Mouse (Mus musculus): Measurements from ENCODE around the gene Ece1. TPM values are rescaled to one million over a fixed set of nuclear protein-coding genes. Genes with fewer than 3 reads are reported as not detected.
A peak's percentile ranks its signal among the peaks of the same experiment; 100 is the strongest.

Gene Ece1
- polyA plus RNA-seq, 2 experiments from 2014 or later, result 17.2 to 18.6 TPM

DNA sequence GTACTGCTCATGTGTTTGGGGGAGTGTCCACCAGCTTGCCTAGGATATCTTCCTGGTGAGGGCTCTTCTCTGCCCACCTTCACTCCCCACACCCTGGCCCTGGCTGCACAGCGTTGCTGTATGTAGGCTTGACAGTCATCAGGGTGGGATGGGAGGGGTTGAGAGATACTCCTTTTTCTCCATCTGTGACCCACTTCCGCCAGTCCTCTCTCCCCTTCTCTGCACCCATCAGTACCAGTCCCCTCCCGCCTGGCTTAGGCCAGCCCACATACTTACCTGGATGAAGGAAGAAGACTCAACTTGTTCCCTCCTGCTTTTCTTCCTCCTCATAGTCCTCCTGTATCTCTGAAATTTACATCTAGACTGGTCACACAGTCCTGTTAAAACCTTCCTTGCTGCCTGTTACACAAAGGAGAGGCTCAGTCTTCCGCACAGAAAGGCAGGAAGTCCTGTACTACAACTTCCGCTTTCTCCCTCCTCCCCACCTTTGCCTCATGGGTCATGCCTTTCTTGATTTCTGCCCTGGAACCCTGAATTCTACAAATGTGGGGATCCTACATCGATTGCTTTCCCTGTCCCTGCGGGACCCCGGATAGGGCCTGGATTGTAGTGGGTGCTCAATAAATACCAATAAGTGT is 21.6 kb downstream of the Ece1 start:
- peak; percentile 71 for ATAC-seq

DNA sequence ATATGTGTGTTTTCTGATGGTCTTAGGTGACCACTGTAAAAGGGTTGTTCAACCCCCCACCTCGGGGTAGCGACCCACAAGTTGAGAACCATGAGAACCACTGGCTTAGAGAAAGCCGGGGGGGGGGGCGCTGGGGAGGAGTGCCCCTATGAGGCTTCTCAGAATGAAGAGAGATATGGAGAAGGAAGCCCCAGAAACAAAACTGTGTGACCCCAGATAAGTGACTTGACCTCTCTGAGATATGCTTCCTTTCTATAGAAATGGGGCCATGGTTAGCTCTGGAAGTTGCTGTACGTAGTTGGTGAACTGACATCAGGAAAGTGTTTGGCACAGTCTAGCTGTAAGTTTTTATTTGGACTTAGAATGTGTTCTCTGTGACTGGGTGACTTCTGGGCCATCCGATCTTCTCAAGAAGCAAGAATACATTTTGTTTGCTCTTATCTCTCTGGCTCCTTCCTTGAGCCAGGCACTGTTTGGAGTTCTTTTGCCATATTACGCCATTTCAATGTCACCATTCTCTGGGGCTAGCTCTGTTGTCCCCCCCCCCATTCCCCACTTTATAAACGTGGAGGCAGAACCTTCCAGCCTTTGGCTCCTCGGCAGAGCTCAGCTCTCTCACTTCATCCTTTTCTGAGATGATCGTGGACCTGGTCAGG is 25.4 kb downstream of the Ece1 start:
- ATAC-seq, result no peak

DNA sequence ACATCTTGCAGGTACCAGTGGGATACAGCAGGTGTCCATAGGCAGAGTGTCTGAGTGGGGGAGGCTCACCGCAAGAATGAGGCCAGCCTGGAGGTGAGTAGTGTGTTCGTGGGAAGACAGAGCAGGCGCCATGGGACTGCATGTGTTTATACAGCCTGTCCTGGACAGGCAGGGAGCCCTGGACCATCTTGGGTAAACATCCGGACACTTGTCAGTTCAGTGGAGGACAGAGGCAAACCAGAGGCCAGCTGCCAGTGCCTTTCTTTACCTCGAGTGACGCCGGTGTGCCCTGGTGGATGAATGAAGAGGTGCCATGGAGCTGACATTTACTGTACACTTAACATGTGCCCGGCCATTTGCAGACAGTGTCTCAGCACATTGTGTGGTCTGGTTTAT is 26.0 kb downstream of the Ece1 start:
- ATAC-seq, result no peak

DNA sequence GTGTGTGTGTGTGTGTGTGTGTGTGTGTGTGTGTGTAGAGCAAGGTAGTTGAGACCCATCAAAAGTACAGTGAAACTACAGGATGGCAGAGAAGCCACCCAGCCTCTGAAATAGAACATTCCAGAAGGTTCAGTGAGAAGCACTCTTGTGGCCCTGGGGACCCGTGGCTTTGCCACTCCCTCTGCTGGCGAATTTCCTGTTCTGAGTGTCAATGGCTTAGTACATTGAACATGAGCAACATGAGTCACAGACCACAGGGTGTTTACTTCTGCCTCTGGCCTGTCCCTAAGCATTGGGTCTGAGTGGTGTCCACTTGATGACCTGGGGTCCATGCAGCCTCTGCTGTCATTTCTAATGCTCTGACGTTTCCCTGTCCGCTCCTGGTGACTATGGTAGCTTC is 28.6 kb downstream of the Ece1 start:
- ATAC-seq, result peak; percentile 61

DNA sequence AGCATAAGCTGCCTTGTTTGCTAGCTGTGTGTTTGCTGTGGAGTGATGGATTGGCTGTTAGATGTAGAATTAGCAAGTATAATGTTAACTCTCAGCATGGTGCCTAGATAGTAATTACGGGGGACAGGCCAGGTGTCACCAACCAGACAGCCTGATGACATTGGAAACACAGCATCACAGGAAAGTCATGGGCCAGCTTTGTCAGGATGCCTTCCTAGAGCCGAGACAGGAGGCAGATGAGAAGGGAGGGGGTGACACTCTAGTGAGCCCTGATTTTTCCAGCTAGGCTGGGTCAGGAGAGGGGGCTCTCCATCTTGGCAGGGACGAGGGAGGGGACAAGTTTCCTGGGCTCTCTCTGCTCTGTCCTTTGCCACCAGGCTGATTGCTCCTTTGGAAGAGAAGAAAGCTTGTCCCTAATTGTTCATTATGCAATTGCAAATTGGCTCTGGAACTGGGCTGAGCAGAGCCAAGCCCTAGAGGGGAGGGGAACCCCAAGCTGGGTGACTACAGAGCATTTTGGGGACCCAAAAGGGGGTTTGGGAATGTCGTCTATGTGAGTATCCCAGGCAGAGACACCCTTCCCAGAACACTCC is 29.6 kb downstream of the Ece1 start:
- ATAC-seq, result no peak

DNA sequence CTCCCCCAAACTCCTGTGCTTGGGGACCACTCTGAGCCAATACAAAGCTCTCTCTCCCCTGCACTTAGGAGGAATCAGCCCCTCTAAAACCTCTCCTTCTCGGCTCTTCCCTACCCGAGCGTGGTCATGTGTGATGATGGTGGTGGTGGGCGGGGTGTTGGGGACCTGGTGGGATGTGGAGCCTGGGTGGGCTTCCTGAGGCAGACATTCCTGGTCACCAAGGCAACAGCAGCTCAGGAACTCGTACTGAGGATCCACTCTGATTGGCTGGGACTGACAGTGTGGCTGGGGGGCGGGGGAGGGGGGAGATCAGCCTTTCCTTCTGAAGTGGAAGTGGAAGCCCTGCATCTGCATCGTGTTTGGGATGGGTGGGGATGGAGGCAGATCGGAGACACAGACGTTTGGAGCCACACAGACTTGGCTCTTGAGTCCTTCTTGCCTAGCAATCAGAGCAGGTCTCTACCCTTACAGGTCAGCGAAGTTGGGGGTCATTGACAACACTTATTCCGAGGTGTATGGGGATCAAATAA is 30.7 kb downstream of the Ece1 start:
- ATAC-seq, result no peak

DNA sequence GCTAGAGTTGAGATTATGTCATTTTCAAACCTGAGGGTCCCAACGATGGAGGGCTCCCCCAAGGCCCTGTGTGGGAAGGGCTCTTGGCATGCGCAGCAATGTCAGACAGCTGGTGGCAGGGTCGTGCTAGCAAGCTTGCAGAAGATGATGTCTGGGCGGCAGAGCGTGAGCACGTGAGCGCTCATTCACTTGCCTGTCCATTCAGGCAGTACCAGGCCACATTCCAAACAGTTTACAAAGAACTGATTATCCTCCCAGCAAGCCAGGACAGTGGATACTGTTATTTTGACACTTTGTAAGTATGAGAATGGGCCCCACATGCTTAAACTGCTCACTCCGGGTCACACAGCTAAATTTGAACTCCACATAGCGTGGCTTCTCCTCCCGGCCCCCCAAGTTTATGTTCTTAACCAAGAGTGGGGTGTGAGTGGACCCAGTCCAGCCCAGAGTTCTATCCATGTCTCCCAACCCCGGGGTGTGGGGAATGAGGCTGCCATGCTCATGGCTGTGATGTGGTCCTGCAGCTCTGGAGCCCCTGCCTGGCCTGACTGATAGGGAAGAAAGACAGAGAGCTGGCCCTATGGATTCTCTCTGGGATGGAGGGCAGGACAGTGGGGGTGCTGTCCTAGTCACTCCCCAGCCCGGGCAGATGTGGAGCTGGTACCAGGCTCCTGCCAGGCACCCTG is 34.7 kb downstream of the Ece1 start:
- ATAC-seq, result no peak

DNA sequence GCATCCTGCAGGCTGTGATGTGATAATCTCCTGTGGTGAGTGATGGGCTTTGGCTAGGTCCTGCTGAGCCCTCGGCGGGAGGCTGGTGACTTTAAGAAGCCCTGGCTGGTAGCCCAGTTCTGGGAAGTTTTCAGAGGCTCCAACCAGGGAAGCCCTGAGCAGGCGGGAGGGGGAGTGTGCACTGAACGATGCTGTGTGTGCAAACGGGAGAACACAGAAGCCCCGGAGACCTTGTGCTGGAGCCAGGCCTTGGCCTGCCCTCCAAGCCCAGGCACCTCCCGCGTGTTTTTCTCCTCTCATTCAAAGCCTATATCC is 35.2 kb downstream of the Ece1 start:
- ATAC-seq, result no peak

DNA sequence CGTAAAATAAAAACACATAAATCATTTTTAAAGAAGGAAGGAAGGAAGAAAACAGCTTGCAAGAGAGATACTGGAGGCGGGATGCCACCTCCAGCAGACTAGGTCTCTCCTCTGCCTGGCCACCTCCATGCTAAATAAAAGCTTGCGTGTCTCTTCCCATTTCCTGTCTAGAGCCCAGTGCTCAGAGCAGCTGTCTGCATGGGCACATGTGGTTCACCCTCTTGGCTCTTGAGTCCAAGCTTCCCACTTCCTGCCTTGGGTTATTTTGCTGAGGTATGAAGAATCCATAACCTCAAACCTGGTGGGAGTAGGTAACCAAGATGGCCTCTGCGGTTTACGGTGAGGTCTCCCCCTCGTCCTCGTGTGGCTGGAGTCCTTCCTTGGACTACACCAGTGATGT is 36.5 kb downstream of the Ece1 start:
- ATAC-seq, result no peak

DNA sequence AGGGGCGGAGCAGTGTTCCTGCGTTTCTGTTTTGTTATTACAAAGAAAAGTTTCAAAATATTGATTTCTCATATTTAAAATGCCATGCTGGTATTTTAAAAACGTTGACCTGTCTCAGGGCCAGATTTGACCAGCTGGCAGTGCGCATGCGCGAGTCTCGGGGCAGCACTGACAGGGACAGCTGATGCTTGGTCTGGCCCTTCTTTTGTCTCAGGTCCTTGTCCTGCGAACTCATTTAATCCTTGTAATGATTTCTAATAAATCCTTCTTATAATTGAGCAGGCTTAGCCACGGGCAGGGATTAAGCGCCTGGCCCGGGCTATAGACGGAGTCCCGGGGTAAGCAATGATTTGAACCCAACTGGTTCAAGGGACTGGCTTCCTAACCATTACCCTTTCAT is 40.2 kb downstream of the Ece1 start:
- no peak for ATAC-seq

DNA sequence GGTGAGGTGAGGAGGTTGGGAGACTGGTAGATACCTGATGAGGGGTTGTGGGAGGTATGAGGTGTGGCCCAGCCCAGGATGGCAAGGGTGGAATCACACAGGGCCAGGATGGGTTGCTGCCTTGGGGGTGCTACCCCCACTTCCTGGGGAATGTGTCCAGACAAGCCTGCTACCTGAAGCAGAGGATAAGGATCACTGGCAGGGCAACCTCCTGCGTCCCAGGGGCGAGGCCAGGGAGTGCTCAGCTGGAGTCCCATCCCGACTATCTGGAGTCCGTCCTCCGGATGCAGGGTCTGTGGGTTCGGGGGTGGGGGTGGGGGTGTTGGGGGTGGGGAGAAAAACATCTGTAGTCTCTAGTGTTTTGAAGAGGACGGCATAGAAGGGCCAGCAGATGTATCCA is 40.8 kb downstream of the Ece1 start:
- no peak for ATAC-seq

DNA sequence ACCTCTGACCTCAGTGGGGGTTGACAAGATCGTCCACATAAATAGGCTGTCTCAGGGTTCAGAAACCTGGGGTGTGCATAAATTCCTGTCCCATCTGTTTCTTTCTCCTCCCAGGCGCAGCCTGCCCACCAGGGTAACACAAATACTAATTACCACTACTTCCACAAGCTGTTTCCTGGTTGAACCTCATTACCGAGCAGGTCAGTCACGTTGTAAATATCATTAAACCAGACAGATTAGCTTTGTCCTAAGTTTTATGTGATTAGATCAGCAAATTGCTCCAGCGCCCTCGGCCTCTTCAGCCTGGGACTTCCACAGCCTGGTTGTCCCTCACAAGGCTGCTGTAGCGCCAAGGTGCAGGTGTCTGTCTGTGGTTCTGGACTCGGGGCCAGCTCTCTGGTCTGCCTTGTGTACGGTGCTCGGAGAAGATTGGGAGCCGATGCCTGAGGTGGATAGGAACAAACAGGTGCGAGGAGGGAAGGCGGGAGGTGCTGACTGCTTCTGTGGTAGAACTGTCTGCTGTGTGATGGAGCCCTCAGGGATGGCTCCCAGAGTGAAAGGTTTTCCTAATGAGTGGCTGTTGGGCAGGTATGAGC is 43.0 kb downstream of the Ece1 start:
- ATAC-seq, result no peak

DNA sequence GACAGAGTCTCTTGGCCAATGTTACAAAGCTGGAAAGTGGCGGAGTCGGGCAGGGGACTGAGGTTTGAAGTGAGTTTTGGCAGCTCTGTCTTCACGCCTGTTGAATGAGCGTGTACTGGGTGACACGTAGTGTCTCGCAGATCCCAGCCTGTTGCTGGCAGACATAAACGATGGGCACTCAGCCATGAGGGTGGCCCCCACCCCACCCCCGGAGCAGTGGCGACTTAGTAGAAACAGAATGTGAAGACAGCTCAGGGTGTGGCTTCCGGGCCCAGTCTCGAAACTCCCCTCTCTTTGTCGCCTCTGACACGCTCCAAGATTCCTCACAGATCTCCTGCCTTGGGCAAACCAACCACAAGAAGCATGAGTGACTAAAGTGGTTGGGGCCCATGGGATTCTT is 45.9 kb downstream of the Ece1 start:
- ATAC-seq, result no peak

DNA sequence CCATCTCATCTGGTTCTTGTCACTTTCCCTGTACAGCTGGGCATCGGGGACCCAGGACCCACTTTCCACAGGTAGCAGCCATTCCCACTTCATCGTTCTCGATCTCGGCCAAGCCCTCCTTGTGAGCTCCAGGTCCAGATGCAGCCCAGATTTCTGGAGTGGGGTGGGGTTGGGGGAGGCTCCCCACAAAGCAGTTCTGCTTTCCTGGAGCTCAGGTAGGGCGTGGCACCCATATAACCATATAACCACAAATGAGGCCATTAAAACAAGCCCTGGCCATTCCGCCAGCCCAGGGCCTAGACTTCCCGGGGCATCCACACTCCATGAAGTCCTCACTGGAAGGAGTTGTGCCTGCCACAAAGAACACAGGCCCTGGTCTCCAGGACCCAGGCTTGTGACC is 46.5 kb downstream of the Ece1 start:
- no peak for ATAC-seq

DNA sequence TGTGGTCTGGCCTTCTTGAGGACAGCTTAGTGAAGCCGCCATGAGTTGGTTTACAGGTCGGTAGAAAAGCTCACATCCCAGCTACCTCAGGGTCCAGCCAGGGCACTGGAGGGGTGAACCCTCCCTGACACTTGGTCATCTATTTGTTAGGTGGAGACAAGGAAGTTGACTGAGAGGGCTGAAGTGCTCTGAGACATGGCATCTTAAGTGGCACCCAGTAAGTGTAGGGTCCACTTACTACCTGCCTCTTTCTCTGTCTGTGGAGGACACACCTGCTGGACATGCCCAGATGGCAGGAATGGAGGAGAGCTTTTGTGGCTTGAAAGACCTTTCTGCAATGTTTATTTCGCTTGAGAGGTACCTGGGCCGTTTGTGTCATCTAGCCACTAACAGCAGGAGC is 46.9 kb downstream of the Ece1 start:
- ATAC-seq, result no peak

DNA sequence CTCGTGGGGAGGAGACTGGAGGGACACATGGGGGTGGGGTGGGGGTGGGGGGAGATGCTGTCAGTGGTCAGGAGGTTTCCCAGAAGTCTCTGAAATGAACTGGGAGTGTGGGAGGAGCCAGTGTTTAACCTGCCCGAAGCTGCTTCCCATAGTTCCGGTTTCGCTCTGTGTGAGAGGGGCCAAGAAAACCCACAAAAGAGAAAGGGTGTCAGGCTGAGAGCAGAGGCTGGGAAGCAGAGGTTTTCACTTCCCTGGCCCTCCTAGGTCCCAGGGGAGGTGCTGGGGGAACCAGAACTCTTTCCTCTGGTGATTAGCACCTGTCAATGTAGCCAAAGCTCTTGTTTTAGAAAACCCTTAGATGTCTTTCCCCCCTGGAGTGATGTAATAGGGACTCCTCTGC is 47.4 kb downstream of the Ece1 start:
- no peak for ATAC-seq

DNA sequence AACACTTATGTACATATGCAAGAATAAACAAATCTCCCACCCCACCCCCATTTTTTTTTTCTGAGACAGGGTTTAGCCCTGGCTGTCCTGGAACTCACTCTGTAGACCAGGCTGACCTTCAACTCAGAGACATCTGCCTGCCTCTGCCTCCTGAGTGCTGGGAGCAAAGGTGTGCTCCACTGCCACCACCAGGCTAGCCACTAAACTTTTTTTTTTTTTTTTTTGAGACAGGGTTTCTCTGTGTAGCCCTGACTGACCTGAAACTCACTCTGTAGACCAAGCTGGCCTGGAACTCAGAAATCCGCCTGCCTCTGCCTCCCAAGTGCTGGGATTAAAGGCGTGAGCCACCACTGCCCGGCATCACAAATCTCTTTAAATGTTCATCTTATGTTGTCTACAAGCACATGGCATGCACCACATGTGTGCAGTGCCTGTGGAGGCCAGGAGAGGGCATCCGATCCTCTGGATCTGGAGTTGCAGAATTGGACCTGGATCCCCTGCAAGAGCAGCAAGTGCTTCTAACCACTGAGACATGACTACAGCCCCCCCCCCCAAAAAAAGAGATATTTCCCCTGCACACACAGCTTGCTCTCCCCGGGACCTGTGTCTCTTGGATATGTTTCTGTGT is 48.5 kb downstream of the Ece1 start:
- ATAC-seq, result no peak

DNA sequence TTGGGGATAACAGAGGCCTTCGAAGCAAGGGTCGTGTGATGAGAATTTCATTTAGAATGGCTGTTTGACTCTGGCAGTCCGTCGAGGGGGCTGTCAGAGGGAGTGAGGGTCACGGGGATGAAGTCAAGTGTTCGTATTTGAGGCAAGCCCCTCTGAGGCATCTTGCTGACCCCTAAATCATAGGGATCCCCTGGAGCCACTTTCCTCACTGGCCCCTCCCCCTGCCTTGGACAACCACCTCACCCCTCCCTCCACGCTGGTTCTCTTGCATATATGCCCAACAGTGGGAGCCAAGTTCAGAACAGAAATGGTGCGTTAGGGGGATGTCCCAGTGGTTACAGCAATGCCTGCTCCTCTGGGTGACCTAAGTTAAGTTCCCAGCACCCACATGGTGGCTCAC is 49.6 kb downstream of the Ece1 start:
- ATAC-seq, result no peak

DNA sequence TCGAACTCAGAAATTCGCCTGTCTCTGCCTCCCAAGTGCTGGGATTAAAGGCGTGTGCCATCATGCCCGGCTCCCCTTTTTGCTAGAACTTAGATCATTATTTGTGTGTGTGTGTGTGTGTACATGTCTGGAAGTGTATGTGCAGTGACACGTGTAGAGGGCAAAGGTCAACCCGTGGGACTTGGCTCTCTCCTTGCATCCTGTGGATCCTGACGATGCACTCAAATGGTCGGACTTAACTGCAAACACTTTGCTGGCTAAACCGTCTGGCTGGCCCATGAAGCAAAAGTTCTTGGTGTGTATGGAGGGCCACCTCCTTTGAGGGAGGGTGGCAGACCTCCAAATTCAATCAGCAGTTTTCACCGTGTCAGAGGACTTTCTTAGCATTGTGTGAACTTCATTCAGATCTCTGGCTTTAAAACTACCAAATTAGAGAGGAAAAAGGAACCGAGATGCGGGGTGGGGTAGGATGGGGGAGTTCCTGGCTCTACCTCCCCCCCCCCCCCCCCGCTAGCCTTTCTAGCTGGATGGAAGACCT is 50.8 kb downstream of the Ece1 start:
- ATAC-seq, result no peak

DNA sequence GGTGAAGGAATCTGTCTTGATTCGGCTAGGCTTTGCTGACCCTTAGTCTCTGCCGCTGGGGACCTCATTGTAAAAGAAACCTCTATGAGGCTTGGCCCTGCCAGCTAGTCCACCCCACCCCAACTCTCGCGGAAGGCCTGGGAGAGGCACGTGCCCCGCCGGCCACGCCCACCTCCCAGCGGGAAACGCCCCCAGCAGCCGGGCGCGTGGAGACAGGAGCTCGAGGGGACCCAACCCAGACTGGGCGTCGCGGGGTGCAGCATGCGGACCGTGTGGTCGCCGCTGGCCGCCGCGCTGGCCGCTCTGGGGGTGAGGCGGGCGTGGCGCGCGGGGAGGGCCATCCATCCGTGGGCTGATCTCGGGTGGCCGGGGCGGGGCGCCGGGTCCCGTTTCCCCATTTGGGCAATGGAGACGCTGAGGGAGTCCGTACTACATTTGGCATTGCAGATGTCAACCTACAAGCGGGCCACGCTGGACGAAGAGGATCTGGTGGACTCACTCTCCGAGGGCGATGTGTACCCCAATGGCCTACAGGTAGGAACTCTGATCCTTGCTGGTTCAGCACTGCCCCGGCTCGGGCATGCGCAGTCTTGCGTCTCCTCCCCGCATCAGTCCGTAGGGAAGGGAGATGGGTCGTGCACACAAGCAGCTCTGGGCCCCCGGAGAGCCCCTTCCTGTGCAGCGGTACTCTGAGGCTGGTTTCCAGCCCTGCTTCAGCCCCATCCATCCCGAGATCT is 51.5 kb downstream of the Ece1 start:
- peak; percentile 61 for ATAC-seq

DNA sequence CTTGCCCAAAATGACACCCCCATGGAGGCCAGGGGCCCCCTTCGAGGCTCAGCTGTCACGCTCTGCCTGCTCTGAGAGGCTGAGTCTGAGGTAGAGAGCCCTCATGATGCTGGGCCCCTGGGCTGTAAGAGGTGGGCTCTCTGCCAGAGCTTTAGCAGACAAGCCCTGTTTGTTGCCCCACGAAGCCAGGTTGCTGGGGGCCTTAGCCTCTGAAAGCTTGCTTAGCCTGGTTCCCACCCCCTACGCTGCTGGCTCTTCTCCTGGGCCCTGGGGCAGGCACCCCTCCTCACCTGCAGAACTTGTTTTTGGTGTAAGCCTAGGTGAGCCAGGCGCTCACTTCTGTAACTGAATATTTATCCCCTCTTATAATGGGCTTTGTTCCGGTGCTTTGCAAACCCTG is 55.6 kb downstream of the Ece1 start:
- no peak for ATAC-seq

DNA sequence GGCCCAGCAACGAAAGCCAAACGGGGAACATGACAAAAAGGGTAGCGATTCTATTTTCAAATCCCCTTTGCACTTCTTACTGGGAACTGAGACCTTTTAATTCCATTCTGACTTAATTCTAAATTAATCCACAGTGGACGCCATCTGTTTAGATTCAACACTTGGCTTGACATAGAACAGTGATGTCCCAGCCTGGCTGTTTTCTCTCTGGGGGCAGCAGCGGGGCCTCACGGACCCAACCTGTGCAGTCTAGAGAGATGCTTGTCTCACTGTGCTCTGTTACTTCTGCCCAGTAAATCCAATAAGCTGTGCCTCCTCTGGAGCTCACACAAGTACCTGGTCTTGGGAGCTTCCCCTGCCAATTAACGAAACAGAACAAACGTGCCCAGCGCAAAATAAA is 56.5 kb downstream of the Ece1 start:
- ATAC-seq, result no peak

Data from activated CD4-positive, CD25-positive, alpha-beta regulatory T cell, adult 4 months (primary cell).